ENCODE assay signal across 9 mouse cellular contexts in genomic region chr19:34992969-34993527, GRCm38 (mm10).
A peak's percentile ranks its signal among the peaks of the same experiment; 100 is the strongest.
DNase-seq lines count a peak whose midpoint lies in the region; ATAC-seq and TF ChIP-seq lines count a peak whose summit lies in the region.
"Had no signal": no experiment of that assay in that cellular context is flagged by ENCODE, and none has a peak within 500 bp of the region (broad histone marks: within the 10 kb centered on the region; RNA-seq: fewer than 3 reads in every experiment).

No protein-coding gene starts in this region.

- H3K9me3 ChIP-seq in heart, embryonic 11.5 days (replicated peaks; ENCODE audit: control insufficient read depth, low read length) = no peaks in the 10 kb centered on the region
- no peaks in the 10 kb centered on the region for H3K9me3 ChIP-seq in midbrain, embryonic 11.5 days (ENCODE audit: control insufficient read depth, low read length)
- H3K9me3 ChIP-seq: liver, embryonic 15.5 days had no signal

- H3K4me2 ChIP-seq in heart, embryonic 11.5 days = no peak overlapping the region
- H3K4me2 ChIP-seq in midbrain, embryonic 11.5 days = no peak overlapping the region
- H3K4me2 ChIP-seq: liver, embryonic 15.5 days had no signal

- no peaks in the 10 kb centered on the region for H3K4me1 ChIP-seq in heart, adult 2 months (ENCODE audit: control insufficient read depth, insufficient read depth, low read length)
- no peaks in the 10 kb centered on the region for H3K4me1 ChIP-seq in heart, embryonic 11.5 days (ENCODE audit: control insufficient read depth, insufficient read depth, low read length)
- no peaks in the 10 kb centered on the region for H3K4me1 ChIP-seq in midbrain, embryonic 11.5 days (ENCODE audit: control insufficient read depth, insufficient read depth, low read length)
- H3K4me1 ChIP-seq: liver, embryonic 15.5 days had no signal

- ATAC-seq in heart, embryonic 11.5 days (replicated peaks; ENCODE audit: insufficient number of reproducible peaks, low FRiP score, low TSS enrichment) = no peak
- peak; percentile 88 for ATAC-seq in midbrain, embryonic 11.5 days (ENCODE audit: low FRiP score)
- ATAC-seq in megakaryocyte, adult 5-6 weeks (ENCODE audit: poor library complexity, severe bottlenecking) = no peak

- DNase-seq in heart, adult 2 months = no peak
- DNase-seq in Muller cell, postnatal 12 days (ENCODE audit: inconsistent ontology term) = peak; percentile 41
- peak; percentile 42 to 73 for DNase-seq in cerebellum, postnatal 25 days
- peak; percentile 60 for DNase-seq in heart, postnatal 4 days
- peak; percentile 42 for DNase-seq in layer of hippocampus, adult 9-11 months
- peak; percentile 94 for DNase-seq in midbrain, embryonic 11.5 days (ENCODE audit: low spot score, missing footprints)

- no peak overlapping the region for H3K27ac ChIP-seq in heart, adult 2 months
- no peak overlapping the region for H3K27ac ChIP-seq in heart, embryonic 11.5 days (ENCODE audit: low read depth, low read length)
- no peak overlapping the region for H3K27ac ChIP-seq in midbrain, embryonic 11.5 days (ENCODE audit: low read depth, low read length)
- H3K27ac ChIP-seq: liver, embryonic 15.5 days had no signal

- H3K9ac ChIP-seq in heart, adult 2 months (ENCODE audit: low read depth, low read length) = no peak overlapping the region
- H3K9ac ChIP-seq in heart, embryonic 11.5 days (ENCODE audit: low read depth, low read length) = no peak overlapping the region
- no peak overlapping the region for H3K9ac ChIP-seq in midbrain, embryonic 11.5 days (ENCODE audit: low read length)
- H3K9ac ChIP-seq: liver, embryonic 15.5 days had no signal

- no peak overlapping the region for H3K4me3 ChIP-seq in heart, adult 2 months
- no peak overlapping the region for H3K4me3 ChIP-seq in heart, embryonic 11.5 days (ENCODE audit: low read depth, low read length)
- H3K4me3 ChIP-seq in midbrain, embryonic 11.5 days (ENCODE audit: low read depth, low read length) = no peak overlapping the region
- H3K4me3 ChIP-seq: liver, embryonic 15.5 days had no signal

- no peaks in the 10 kb centered on the region for H3K27me3 ChIP-seq in heart, adult 2 months (ENCODE audit: control insufficient read depth, insufficient read depth, low read length)
- H3K27me3 ChIP-seq in heart, embryonic 11.5 days (ENCODE audit: control insufficient read depth, insufficient read depth, low read length) = no peaks in the 10 kb centered on the region
- no peaks in the 10 kb centered on the region for H3K27me3 ChIP-seq in midbrain, embryonic 11.5 days (ENCODE audit: control insufficient read depth, insufficient read depth, low read length)
- H3K27me3 ChIP-seq: liver, embryonic 15.5 days had no signal

- intact Hi-C loops in heart, adult 2 months (cut with DNase I) = loop anchor here (5.0 kb wide), 1 partner anchor 1089 kb away; the partner anchor contains the start of gene Rpp30

- TF ChIP-seq CTCF in heart, adult 2 months (IDR thresholded peaks at IDR 0.05) = peak; percentile 79

- 7% methylated on average over 1 of the region's 1 CpGs for WGBS in heart, adult 2 months
- 28% methylated on average over 1 of the region's 1 CpGs for WGBS in heart, embryonic 11.5 days (ENCODE audit: insufficient replicate concordance)
- 25% methylated on average over 1 of the region's 1 CpGs for WGBS in midbrain, embryonic 11.5 days

- H3K36me3 ChIP-seq in heart, adult 2 months (ENCODE audit: control insufficient read depth, insufficient read depth, low read length) = no peaks in the 10 kb centered on the region
- H3K36me3 ChIP-seq in heart, embryonic 11.5 days (ENCODE audit: control insufficient read depth, insufficient read depth, low read length) = no peaks in the 10 kb centered on the region
- no peaks in the 10 kb centered on the region for H3K36me3 ChIP-seq in midbrain, embryonic 11.5 days (ENCODE audit: control insufficient read depth, insufficient read depth, low read length)
- H3K36me3 ChIP-seq: liver, embryonic 15.5 days had no signal

- no peak for TF ChIP-seq POLR2A in heart, adult 2 months (IDR thresholded peaks at IDR 0.05; ENCODE audit: insufficient read depth, low read depth, low read length)

- TF ChIP-seq EP300 in heart, adult 2 months (IDR thresholded peaks at IDR 0.05; ENCODE audit: insufficient read depth, low read depth, low read length) = no peak

- H3K79me2 ChIP-seq in heart, adult 2 months (replicated peaks; ENCODE audit: control insufficient read depth, insufficient read depth, low read length) = no peaks in the 10 kb centered on the region

Comparison
In these comparisons a context has a peak if more than half of its experiments do, and no peak if none do; other contexts are left out.
1. DNase-seq: peak in Muller cell, postnatal 12 days (single experiment), cerebellum, postnatal 25 days (2 of 2), heart, postnatal 4 days (single experiment), layer of hippocampus, adult 9-11 months (single experiment) and midbrain, embryonic 11.5 days (single experiment); none in heart, adult 2 months (0 of 2).